Mouse (Mus musculus): ENCODE data around the gene Abl1. TPM values are rescaled to one million over a fixed set of nuclear protein-coding genes. Genes with fewer than 3 reads are reported as not detected.

Gene Abl1
- polyA plus RNA-seq, 1 experiment from 2014 or later, result 43.7 TPM

- Histone ChIP-seq H3K9me3 (ENCODE audit: low read length) (no peaks in the 10 kb centered on the region), H3K9ac (replicated peaks; ENCODE audit: low read length) (no peak overlapping the region), H3K27me3 (ENCODE audit: insufficient read depth, low read length) (no peaks in the 10 kb centered on the region), H3K4me1 (ENCODE audit: insufficient read depth, low read length) (0 out of 2 replicates have a peak, but pooled peaks cover 5% of the 10 kb centered on the region), H3K4me2 (replicated peaks; ENCODE audit: low read depth, low read length) (no peak overlapping the region), H3K4me3 (ENCODE audit: low read length) (no peak overlapping the region), H3K27ac (ENCODE audit: low read length) (no peak overlapping the region), H3K36me3 (ENCODE audit: insufficient read depth, low read length) (peaks cover 22% of the 10 kb centered on the region)
- WGBS, result 15% methylated on average over 2 of the region's 2 CpGs
- ATAC-seq (ENCODE audit: low FRiP score, low TSS enrichment), result no peak
Observed at GRCm38 (mm10) chr2:31683666-31684065, 4.5 kb upstream of the Abl1 start.

GRCm38 (mm10) chr2:31689045-31689444 lies 869 bp downstream of the Abl1 start:
- H3K4me2 ChIP-seq (replicated peaks; ENCODE audit: low read depth, low read length), result peak overlapping the region; percentile 60
- peak overlapping the region; percentile 97 for H3K4me3 ChIP-seq (ENCODE audit: low read length)
- peak overlapping the region; percentile 96 for H3K27ac ChIP-seq (ENCODE audit: low read length)
- H3K36me3 ChIP-seq (ENCODE audit: insufficient read depth, low read length), result peaks cover 5% of the 10 kb centered on the region
- H3K9me3 ChIP-seq (ENCODE audit: low read length), result peaks cover 2% of the 10 kb centered on the region; the same call in 1 of the 2 replicates
- ATAC-seq (ENCODE audit: low FRiP score, low TSS enrichment), result no peak
- no peaks in the 10 kb centered on the region for H3K27me3 ChIP-seq (ENCODE audit: insufficient read depth, low read length)
- peak overlapping the region; percentile 92 for H3K9ac ChIP-seq (replicated peaks; ENCODE audit: low read length)
- peaks cover 26% of the 10 kb centered on the region for H3K4me1 ChIP-seq (ENCODE audit: insufficient read depth, low read length)
- 0% methylated on average over 12 of the region's 12 CpGs for WGBS

GRCm38 (mm10) chr2:31690063-31690462 lies 1.9 kb downstream of the Abl1 start:
- Histone ChIP-seq H3K27ac (ENCODE audit: low read length) (no peak overlapping the region), H3K4me1 (ENCODE audit: insufficient read depth, low read length) (peaks cover 26% of the 10 kb centered on the region), H3K9me3 (ENCODE audit: low read length) (peaks cover 2% of the 10 kb centered on the region; the same call in 1 of the 2 replicates), H3K4me2 (replicated peaks; ENCODE audit: low read depth, low read length) (peak overlapping the region; percentile 60), H3K9ac (replicated peaks; ENCODE audit: low read length) (peak overlapping the region; percentile 44), H3K27me3 (ENCODE audit: insufficient read depth, low read length) (no peaks in the 10 kb centered on the region), H3K36me3 (ENCODE audit: insufficient read depth, low read length) (peaks cover 5% of the 10 kb centered on the region), H3K4me3 (ENCODE audit: low read length) (peak overlapping the region; percentile 97)
- 33% methylated on average over 3 of the region's 3 CpGs for WGBS
- no peak for ATAC-seq (ENCODE audit: low FRiP score, low TSS enrichment)

- no peaks in the 10 kb centered on the region for H3K9me3 ChIP-seq (ENCODE audit: low read length)
- H3K4me1 ChIP-seq (ENCODE audit: insufficient read depth, low read length), result no peaks in the 10 kb centered on the region
- H3K4me2 ChIP-seq (replicated peaks; ENCODE audit: low read depth, low read length), result no peak overlapping the region
- no peaks in the 10 kb centered on the region for H3K27me3 ChIP-seq (ENCODE audit: insufficient read depth, low read length)
- no peak for ATAC-seq (ENCODE audit: low FRiP score, low TSS enrichment)
- H3K4me3 ChIP-seq (ENCODE audit: low read length), result no peak overlapping the region
- H3K36me3 ChIP-seq (ENCODE audit: insufficient read depth, low read length), result peaks cover 24% of the 10 kb centered on the region
- no peak overlapping the region for H3K27ac ChIP-seq (ENCODE audit: low read length)
- H3K9ac ChIP-seq (replicated peaks; ENCODE audit: low read length), result no peak overlapping the region
Observed at GRCm38 (mm10) chr2:31698209-31698608, 10.0 kb downstream of the Abl1 start.

- no peak for ATAC-seq (ENCODE audit: low FRiP score, low TSS enrichment)
- H3K27ac ChIP-seq (ENCODE audit: low read length), result no peak overlapping the region
- WGBS, result 53% methylated on average over 7 of the region's 7 CpGs
Observed at GRCm38 (mm10) chr2:31700545-31701446, 12.6 kb downstream of the Abl1 start.

GRCm38 (mm10) chr2:31703226-31703625 lies 15.1 kb downstream of the Abl1 start:
- H3K4me1 ChIP-seq (ENCODE audit: insufficient read depth, low read length), result no peaks in the 10 kb centered on the region
- H3K27ac ChIP-seq (ENCODE audit: low read length), result no peak overlapping the region
- peaks cover 6% of the 10 kb centered on the region for H3K36me3 ChIP-seq (ENCODE audit: insufficient read depth, low read length)
- H3K4me3 ChIP-seq (ENCODE audit: low read length), result no peak overlapping the region
- H3K9me3 ChIP-seq (ENCODE audit: low read length), result no peaks in the 10 kb centered on the region
- no peak overlapping the region for H3K4me2 ChIP-seq (replicated peaks; ENCODE audit: low read depth, low read length)
- no peak overlapping the region for H3K9ac ChIP-seq (replicated peaks; ENCODE audit: low read length)
- ATAC-seq (ENCODE audit: low FRiP score, low TSS enrichment), result no peak
- no peaks in the 10 kb centered on the region for H3K27me3 ChIP-seq (ENCODE audit: insufficient read depth, low read length)

More at GRCm38 (mm10) chr2:31700545-31701446, 12.6 kb downstream of the Abl1 start:
- no peaks in the 10 kb centered on the region for H3K9me3 ChIP-seq (ENCODE audit: low read length)
- no peak overlapping the region for H3K9ac ChIP-seq (replicated peaks; ENCODE audit: low read length)
- H3K4me2 ChIP-seq (replicated peaks; ENCODE audit: low read depth, low read length), result no peak overlapping the region
- peaks cover 17% of the 10 kb centered on the region for H3K36me3 ChIP-seq (ENCODE audit: insufficient read depth, low read length)
- no peaks in the 10 kb centered on the region for H3K27me3 ChIP-seq (ENCODE audit: insufficient read depth, low read length)
- H3K4me1 ChIP-seq (ENCODE audit: insufficient read depth, low read length), result no peaks in the 10 kb centered on the region
- H3K4me3 ChIP-seq (ENCODE audit: low read length), result no peak overlapping the region

GRCm38 (mm10) chr2:31705914-31706313 lies 17.7 kb downstream of the Abl1 start:
- Histone ChIP-seq H3K4me3 (ENCODE audit: low read length) (no peak overlapping the region), H3K4me1 (ENCODE audit: insufficient read depth, low read length) (no peaks in the 10 kb centered on the region), H3K36me3 (ENCODE audit: insufficient read depth, low read length) (0 out of 2 replicates have a peak, but pooled peaks cover 3% of the 10 kb centered on the region), H3K27ac (ENCODE audit: low read length) (no peak overlapping the region), H3K9ac (replicated peaks; ENCODE audit: low read length) (no peak overlapping the region), H3K4me2 (replicated peaks; ENCODE audit: low read depth, low read length) (no peak overlapping the region), H3K27me3 (ENCODE audit: insufficient read depth, low read length) (no peaks in the 10 kb centered on the region), H3K9me3 (ENCODE audit: low read length) (no peaks in the 10 kb centered on the region)
- ATAC-seq (ENCODE audit: low FRiP score, low TSS enrichment), result no peak

- H3K36me3 ChIP-seq (ENCODE audit: insufficient read depth, low read length), result 0 out of 2 replicates have a peak, but pooled peaks cover 3% of the 10 kb centered on the region
- no peaks in the 10 kb centered on the region for H3K27me3 ChIP-seq (ENCODE audit: insufficient read depth, low read length)
- no peaks in the 10 kb centered on the region for H3K4me1 ChIP-seq (ENCODE audit: insufficient read depth, low read length)
- WGBS, result 39% methylated on average over 2 of the region's 2 CpGs
- no peak overlapping the region for H3K4me3 ChIP-seq (ENCODE audit: low read length)
- H3K4me2 ChIP-seq (replicated peaks; ENCODE audit: low read depth, low read length), result no peak overlapping the region
- no peak for ATAC-seq (ENCODE audit: low FRiP score, low TSS enrichment)
- H3K9ac ChIP-seq (replicated peaks; ENCODE audit: low read length), result no peak overlapping the region
- H3K27ac ChIP-seq (ENCODE audit: low read length), result no peak overlapping the region
- H3K9me3 ChIP-seq (ENCODE audit: low read length), result no peaks in the 10 kb centered on the region
Observed at GRCm38 (mm10) chr2:31706531-31706930, 18.4 kb downstream of the Abl1 start.

GRCm38 (mm10) chr2:31712716-31713115 lies 24.5 kb downstream of the Abl1 start:
- Histone ChIP-seq H3K4me1 (ENCODE audit: insufficient read depth, low read length) (no peaks in the 10 kb centered on the region), H3K27ac (ENCODE audit: low read length) (no peak overlapping the region), H3K4me2 (replicated peaks; ENCODE audit: low read depth, low read length) (no peak overlapping the region), H3K4me3 (ENCODE audit: low read length) (no peak overlapping the region), H3K36me3 (ENCODE audit: insufficient read depth, low read length) (peaks cover 2% of the 10 kb centered on the region; the same call in 1 of the 2 replicates), H3K9me3 (ENCODE audit: low read length) (no peaks in the 10 kb centered on the region), H3K27me3 (ENCODE audit: insufficient read depth, low read length) (no peaks in the 10 kb centered on the region), H3K9ac (replicated peaks; ENCODE audit: low read length) (no peak overlapping the region)
- ATAC-seq (ENCODE audit: low FRiP score, low TSS enrichment), result no peak
- WGBS, result 92% methylated on average over 2 of the region's 2 CpGs

GRCm38 (mm10) chr2:31713813-31714212 lies 25.6 kb downstream of the Abl1 start:
- no peaks in the 10 kb centered on the region for H3K4me1 ChIP-seq (ENCODE audit: insufficient read depth, low read length)
- no peak overlapping the region for H3K9ac ChIP-seq (replicated peaks; ENCODE audit: low read length)
- 83% methylated on average over 3 of the region's 3 CpGs for WGBS
- H3K27ac ChIP-seq (ENCODE audit: low read length), result no peak overlapping the region
- no peak overlapping the region for H3K4me2 ChIP-seq (replicated peaks; ENCODE audit: low read depth, low read length)
- no peak for ATAC-seq (ENCODE audit: low FRiP score, low TSS enrichment)
- H3K4me3 ChIP-seq (ENCODE audit: low read length), result no peak overlapping the region
- no peaks in the 10 kb centered on the region for H3K27me3 ChIP-seq (ENCODE audit: insufficient read depth, low read length)
- no peaks in the 10 kb centered on the region for H3K9me3 ChIP-seq (ENCODE audit: low read length)
- H3K36me3 ChIP-seq (ENCODE audit: insufficient read depth, low read length), result peaks cover 2% of the 10 kb centered on the region; the same call in 1 of the 2 replicates

Measured in kidney, embryonic 16.5 days (tissue).